ENCODE assay signal across 11 mouse cellular contexts in the genomic region with DNA sequence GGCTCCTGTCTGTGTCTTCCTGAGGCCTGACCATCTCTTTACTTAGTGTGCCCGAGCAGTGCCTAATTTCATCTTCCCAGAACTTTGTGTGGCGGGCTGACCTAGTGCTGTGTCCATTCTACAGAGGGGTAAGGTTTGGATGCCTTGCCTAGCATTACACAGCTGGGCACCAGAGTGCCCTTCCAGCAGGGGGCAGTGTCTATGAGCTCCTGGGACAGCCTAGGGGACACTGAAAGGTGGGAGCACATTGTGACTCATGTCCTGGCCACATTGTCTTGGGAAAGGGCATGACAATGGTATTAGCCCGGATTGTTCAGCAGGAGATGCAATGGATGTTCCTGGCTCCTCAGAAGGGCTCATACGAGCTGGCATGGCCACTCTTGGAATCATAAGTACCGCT. TPM values are rescaled to one million over a fixed set of nuclear protein-coding genes. Genes with fewer than 3 reads are reported as not detected.
A peak's percentile ranks its signal among the peaks of the same experiment; 100 is the strongest.
DNase-seq lines count a peak whose midpoint lies in the region; ATAC-seq and TF ChIP-seq lines count a peak whose summit lies in the region.
"Had no signal": no experiment of that assay in that cellular context is flagged by ENCODE, and none has a peak within 500 bp of the region (broad histone marks: within the 10 kb centered on the region; RNA-seq: fewer than 3 reads in every experiment).

No protein-coding gene starts in this region.

- H3K4me1 ChIP-seq in lung, adult 2 months (ENCODE audit: control insufficient read depth, insufficient read depth, low read length): no peaks in the 10 kb centered on the region

- TF ChIP-seq POLR2A in lung, adult 2 months (IDR thresholded peaks at IDR 0.05; ENCODE audit: borderline replicate concordance, extremely low read depth, low read depth, low read length): peak; percentile 13; the same call in 1 of the 2 replicates

- WGBS in lung, adult 2 months: 68% methylated on average over 5 of the region's 5 CpGs

- TF ChIP-seq CTCF in lung, adult 2 months (IDR thresholded peaks at IDR 0.05; ENCODE audit: insufficient read depth, low read length): peak; percentile 84

- no peak for ATAC-seq in CD4-positive, CD25-positive, alpha-beta regulatory T cell, adult 4 months
- ATAC-seq: inflammation-experienced regulatory T-cells, adult 6 months had no signal

- DNase-seq in CD4-positive, CD25-positive, alpha-beta regulatory T cell, adult 2 months (ENCODE audit: low read depth, low spot score): peak; percentile 77
- peak; percentile 24 to 51 for DNase-seq in spleen, adult 18-20 months
- DNase-seq in spleen, postnatal 4 days (ENCODE audit: low spot score in 2 of 2): no peak
- DNase-seq in lung, adult 2 months: peak; percentile 73
- peak; percentile 76 for DNase-seq in thymus, postnatal 25 days
- DNase-seq in right cerebral cortex, postnatal 36 days (ENCODE audit: low spot score in 2 of 2): no peak
- DNase-seq in cerebellum, adult 9-11 months: no peak

- H3K4me3 ChIP-seq in lung, adult 2 months (replicated peaks; ENCODE audit: extremely low read depth, low read depth, low read length): no peak overlapping the region
- H3K4me3 ChIP-seq: midbrain, embryonic 12.5 days had no signal

RNA-seq across cellular contexts. Expression of a gene that starts 7.8 kb away (rescaled TPM):
- polyA plus RNA-seq in CD4-positive, CD25-positive, alpha-beta regulatory T cell, adult 4 months (2017; shearing (Covaris generic)): not detected
- 245 and 249 TPM in 2 replicates for polyA plus RNA-seq in lung, adult 2 months (2012; rRNA removed)
- polyA plus RNA-seq: inflammation-experienced regulatory T-cells, adult 6 months had no signal

RNA-seq across cellular contexts. Expression of a gene that starts 14.6 kb away (rescaled TPM):
- under 1 TPM in 1 of 2 experiments, not detected in 1; 0.28 TPM for polyA plus RNA-seq in CD4-positive, CD25-positive, alpha-beta regulatory T cell, adult 4 months (2017; shearing (Covaris generic))
- 107 and 116 TPM in 2 replicates for polyA plus RNA-seq in lung, adult 2 months (2012; rRNA removed)

RNA-seq across cellular contexts. Expression of a gene that starts 20.9 kb away (rescaled TPM):
- polyA plus RNA-seq in CD4-positive, CD25-positive, alpha-beta regulatory T cell, adult 4 months (2017; shearing (Covaris generic)): 10 to 100 TPM; 24.9 to 43.5 TPM
- 186 and 200 TPM in 2 replicates for polyA plus RNA-seq in lung, adult 2 months (2012; rRNA removed)

RNA-seq across cellular contexts. Expression of a gene that starts 42.4 kb away (rescaled TPM):
- polyA plus RNA-seq in CD4-positive, CD25-positive, alpha-beta regulatory T cell, adult 4 months (2017; shearing (Covaris generic)): 1 to 10 TPM; 1.9 to 2.3 TPM
- 0.17 and 0.19 TPM in 2 replicates for polyA plus RNA-seq in lung, adult 2 months (2012; rRNA removed)
- polyA plus RNA-seq: embryonic facial prominence, embryonic 11.5 days; midbrain, embryonic 12.5 days had no signal

RNA-seq across cellular contexts. Expression of a gene that starts 52.4 kb away (rescaled TPM):
- under 1 TPM in 1 of 2 experiments, not detected in 1; 0.12 TPM for polyA plus RNA-seq in CD4-positive, CD25-positive, alpha-beta regulatory T cell, adult 4 months (2017; shearing (Covaris generic))
- 1.3 and 2.6 TPM in 2 replicates for polyA plus RNA-seq in lung, adult 2 months (2012; rRNA removed)
- polyA plus RNA-seq: inflammation-experienced regulatory T-cells, adult 6 months had no signal

Comparison
In these comparisons a context has a peak if more than half of its experiments do, and no peak if none do; other contexts are left out.
1. DNase-seq: peak in CD4-positive, CD25-positive, alpha-beta regulatory T cell, adult 2 months (single experiment), spleen, adult 18-20 months (2 of 2), lung, adult 2 months (single experiment) and thymus, postnatal 25 days (single experiment); none in spleen, postnatal 4 days (0 of 2), right cerebral cortex, postnatal 36 days (0 of 2) and cerebellum, adult 9-11 months (single experiment).
2. RNA of a gene that starts 7.8 kb away (polyA plus RNA-seq): 245 to 249 TPM in lung, adult 2 months; not detected in CD4-positive, CD25-positive, alpha-beta regulatory T cell, adult 4 months; every median in the first group is over 100 times any median in the second.
3. RNA of a gene that starts 14.6 kb away (polyA plus RNA-seq): 107 to 116 TPM in lung, adult 2 months; 0.28 TPM in CD4-positive, CD25-positive, alpha-beta regulatory T cell, adult 4 months; every median in the first group is over 10 times any median in the second.